ENCODE assay signal across 22 mouse cellular contexts in genomic region chr9:104251111-104251510, GRCm38 (mm10). TPM values are rescaled to one million over a fixed set of nuclear protein-coding genes. Genes with fewer than 3 reads are reported as not detected.
DNase-seq lines count a peak whose midpoint lies in the region; ATAC-seq and TF ChIP-seq lines count a peak whose summit lies in the region.
"Had no signal": no experiment of that assay in that cellular context is flagged by ENCODE, and none has a peak within 500 bp of the region (broad histone marks: within the 10 kb centered on the region; RNA-seq: fewer than 3 reads in every experiment).

No protein-coding gene starts in this region.

- no peak for ATAC-seq in kidney, embryonic 14.5 days (ENCODE audit: low FRiP score, low TSS enrichment)
- peak; percentile 70 for ATAC-seq in intestine, embryonic 16.5 days
- ATAC-seq: activated CD4-positive, CD25-positive, alpha-beta regulatory T cell, adult 4 months; forebrain, embryonic 13.5 days; forebrain, postnatal 0 days; Patski had no signal

- H3K4me2 ChIP-seq in kidney, embryonic 14.5 days (replicated peaks; ENCODE audit: low read depth, low read length) = no peak overlapping the region
- no peak overlapping the region for H3K4me2 ChIP-seq in intestine, embryonic 16.5 days (ENCODE audit: low read depth, low read length)
- H3K4me2 ChIP-seq: forebrain, embryonic 13.5 days; heart, embryonic 11.5 days; heart, embryonic 15.5 days had no signal

- H3K36me3 ChIP-seq in kidney, adult 2 months (ENCODE audit: control insufficient read depth, insufficient read depth, low read length) = no peaks in the 10 kb centered on the region
- no peaks in the 10 kb centered on the region for H3K36me3 ChIP-seq in kidney, embryonic 14.5 days (ENCODE audit: control insufficient read depth, insufficient read depth, low read length)
- H3K36me3 ChIP-seq in intestine, embryonic 16.5 days (ENCODE audit: control insufficient read depth, insufficient read depth, low read length) = no peaks in the 10 kb centered on the region
- H3K36me3 ChIP-seq in small intestine, adult 2 months (ENCODE audit: control insufficient read depth, insufficient read depth, low read length) = no peaks in the 10 kb centered on the region

- no peak overlapping the region for H3K4me3 ChIP-seq in kidney, adult 2 months (ENCODE audit: insufficient read depth, low read depth, low read length)
- H3K4me3 ChIP-seq in kidney, embryonic 14.5 days (ENCODE audit: low read length) = no peak overlapping the region
- no peak overlapping the region for H3K4me3 ChIP-seq in intestine, embryonic 16.5 days (ENCODE audit: low read length)
- no peak overlapping the region for H3K4me3 ChIP-seq in small intestine, adult 2 months (ENCODE audit: low read depth, low read length)
- H3K4me3 ChIP-seq: embryonic facial prominence, embryonic 10.5 days; forebrain, embryonic 13.5 days; heart, adult 2 months; heart, embryonic 15.5 days; hindbrain, embryonic 10.5 days had no signal

- H3K27me3 ChIP-seq in kidney, adult 2 months (replicated peaks; ENCODE audit: control insufficient read depth, insufficient read depth, low read length) = no peaks in the 10 kb centered on the region
- H3K27me3 ChIP-seq in kidney, embryonic 14.5 days (ENCODE audit: control insufficient read depth, insufficient read depth, low read length) = no peaks in the 10 kb centered on the region
- no peaks in the 10 kb centered on the region for H3K27me3 ChIP-seq in intestine, embryonic 16.5 days (replicated peaks; ENCODE audit: control insufficient read depth, insufficient read depth, low read length)
- H3K27me3 ChIP-seq in small intestine, adult 2 months (ENCODE audit: control insufficient read depth, insufficient read depth, low read length) = no peaks in the 10 kb centered on the region
- H3K27me3 ChIP-seq: CH12.LX; forebrain, embryonic 13.5 days; heart, embryonic 15.5 days; Patski had no signal

- no peaks in the 10 kb centered on the region for H3K9me3 ChIP-seq in kidney, embryonic 14.5 days (ENCODE audit: control insufficient read depth, low read length)
- H3K9me3 ChIP-seq in intestine, embryonic 16.5 days (ENCODE audit: control insufficient read depth, low read length) = no peaks in the 10 kb centered on the region
- H3K9me3 ChIP-seq: embryonic facial prominence, embryonic 10.5 days; forebrain, embryonic 13.5 days; heart, embryonic 15.5 days; hindbrain, embryonic 10.5 days had no signal

- peaks cover 58% of the 10 kb centered on the region for H3K4me1 ChIP-seq in kidney, adult 2 months (ENCODE audit: control insufficient read depth, insufficient read depth, low read length)
- peaks cover 14% of the 10 kb centered on the region; the same call in 1 of the 2 replicates for H3K4me1 ChIP-seq in kidney, embryonic 14.5 days (ENCODE audit: control insufficient read depth, insufficient read depth, low read length)
- peaks cover 19% of the 10 kb centered on the region for H3K4me1 ChIP-seq in intestine, embryonic 16.5 days (ENCODE audit: control insufficient read depth, insufficient read depth, low read length)
- peaks cover 15% of the 10 kb centered on the region for H3K4me1 ChIP-seq in small intestine, adult 2 months (ENCODE audit: control insufficient read depth, insufficient read depth, insufficient read length, low read length)
- H3K4me1 ChIP-seq: embryonic facial prominence, embryonic 10.5 days; hindbrain, embryonic 10.5 days had no signal

- no peak overlapping the region for H3K9ac ChIP-seq in kidney, embryonic 14.5 days (ENCODE audit: low read depth, low read length)
- H3K9ac ChIP-seq in intestine, embryonic 16.5 days (ENCODE audit: low read depth, low read length) = no peak overlapping the region
- H3K9ac ChIP-seq: forebrain, embryonic 13.5 days; forebrain, postnatal 0 days; heart, embryonic 15.5 days had no signal

- no peak for TF ChIP-seq POLR2A in kidney, adult 2 months (IDR thresholded peaks at IDR 0.05; ENCODE audit: low read depth, low read length)
- no peak for TF ChIP-seq POLR2A in small intestine, adult 2 months (IDR thresholded peaks at IDR 0.05; ENCODE audit: low read depth, low read length)

- DNase-seq in kidney, adult 2 months = peak; percentile 89
- DNase-seq in kidney, postnatal 10 days = peak; percentile 20
- no peak for DNase-seq in adrenal gland, postnatal 10 days
- DNase-seq in heart, postnatal 4 days = no peak
- DNase-seq: adrenal gland, postnatal 25 days; cerebellum, adult 2 months; cerebellum, postnatal 10 days; forebrain, postnatal 0 days; gastrocnemius, postnatal 14 days; heart, adult 2 months; heart, postnatal 14 days had no signal

- WGBS in kidney, adult 2 months = 45% methylated on average over 8 of the region's 8 CpGs
- WGBS in kidney, embryonic 14.5 days = 44% methylated on average over 8 of the region's 8 CpGs
- WGBS in intestine, embryonic 16.5 days = 62% methylated on average over 8 of the region's 8 CpGs
- 33% methylated on average over 8 of the region's 8 CpGs for WGBS in small intestine, adult 2 months

- no peak for TF ChIP-seq CTCF in kidney, adult 2 months (conservative IDR thresholded peaks at IDR 0.05; ENCODE audit: insufficient read depth, insufficient read length, low read depth, low read length)
- no peak for TF ChIP-seq CTCF in small intestine, adult 2 months (IDR thresholded peaks at IDR 0.05; ENCODE audit: extremely low read depth, insufficient read length, insufficient replicate concordance, low read depth, low read length)

- H3K27ac ChIP-seq in kidney, adult 2 months (ENCODE audit: insufficient read depth, low read depth, low read length) = peak overlapping the region; percentile 91
- H3K27ac ChIP-seq in kidney, embryonic 14.5 days (ENCODE audit: low read depth, low read length) = no peak overlapping the region
- no peak overlapping the region for H3K27ac ChIP-seq in intestine, embryonic 16.5 days (ENCODE audit: low read length)
- H3K27ac ChIP-seq in small intestine, adult 2 months (ENCODE audit: insufficient read depth, low read depth, low read length) = 0 out of 2 replicates have a peak overlapping the region, but pooled peaks have one; percentile 10
- H3K27ac ChIP-seq: embryonic facial prominence, embryonic 10.5 days; forebrain, embryonic 13.5 days; heart, adult 2 months; heart, embryonic 15.5 days; hindbrain, embryonic 10.5 days had no signal

RNA-seq across cellular contexts. Expression of gene Dnajc13, which starts 11.6 kb away (rescaled TPM):
- polyA plus RNA-seq in kidney, adult 2 months (2012; rRNA removed) = 104 and 129 TPM in 2 replicates
- polyA plus RNA-seq in kidney, embryonic 14.5 days (2014; fragmentation: Nextera tagmentation; extraction: Ambion mirVana) = 31.0 and 31.9 TPM in 2 replicates
- 21.5 and 24.2 TPM in 2 replicates for polyA plus RNA-seq in intestine, embryonic 16.5 days (2015; fragmentation: Nextera tagmentation; extraction: Ambion mirVana)
- polyA plus RNA-seq in small intestine, adult 2 months (2012; rRNA removed) = 24.8 and 58.5 TPM in 2 replicates
- 10 to 100 TPM; 40.5 to 58.5 TPM for total RNA-seq in adrenal gland, postnatal 10 days (2021)
- 10 to 100 TPM; 41.4 to 44.6 TPM for total RNA-seq in heart, postnatal 4 days (2021)

Comparison
In these comparisons a context has a peak if more than half of its experiments do, and no peak if none do; other contexts are left out.
1. H3K27ac ChIP-seq: peak in kidney, adult 2 months (single experiment) and small intestine, adult 2 months (single experiment); none in kidney, embryonic 14.5 days (single experiment) and intestine, embryonic 16.5 days (single experiment).
2. DNase-seq: peak in kidney, adult 2 months (single experiment) and kidney, postnatal 10 days (single experiment); none in adrenal gland, postnatal 10 days (single experiment) and heart, postnatal 4 days (single experiment).